Mouse (Mus musculus) c-Kit-positive CD71-positive TER-119-positive erythroid progenitor cells, embryonic 14.5 days (primary cell): ENCODE measurements around the gene Ermp1.

Experiments used
- DNase-seq: peaks from one replicate; pipeline ENCODE4 v3.0.0-alpha.2; 2013; ENCODE audit warnings: low spot score

Gene Ermp1

DNA sequence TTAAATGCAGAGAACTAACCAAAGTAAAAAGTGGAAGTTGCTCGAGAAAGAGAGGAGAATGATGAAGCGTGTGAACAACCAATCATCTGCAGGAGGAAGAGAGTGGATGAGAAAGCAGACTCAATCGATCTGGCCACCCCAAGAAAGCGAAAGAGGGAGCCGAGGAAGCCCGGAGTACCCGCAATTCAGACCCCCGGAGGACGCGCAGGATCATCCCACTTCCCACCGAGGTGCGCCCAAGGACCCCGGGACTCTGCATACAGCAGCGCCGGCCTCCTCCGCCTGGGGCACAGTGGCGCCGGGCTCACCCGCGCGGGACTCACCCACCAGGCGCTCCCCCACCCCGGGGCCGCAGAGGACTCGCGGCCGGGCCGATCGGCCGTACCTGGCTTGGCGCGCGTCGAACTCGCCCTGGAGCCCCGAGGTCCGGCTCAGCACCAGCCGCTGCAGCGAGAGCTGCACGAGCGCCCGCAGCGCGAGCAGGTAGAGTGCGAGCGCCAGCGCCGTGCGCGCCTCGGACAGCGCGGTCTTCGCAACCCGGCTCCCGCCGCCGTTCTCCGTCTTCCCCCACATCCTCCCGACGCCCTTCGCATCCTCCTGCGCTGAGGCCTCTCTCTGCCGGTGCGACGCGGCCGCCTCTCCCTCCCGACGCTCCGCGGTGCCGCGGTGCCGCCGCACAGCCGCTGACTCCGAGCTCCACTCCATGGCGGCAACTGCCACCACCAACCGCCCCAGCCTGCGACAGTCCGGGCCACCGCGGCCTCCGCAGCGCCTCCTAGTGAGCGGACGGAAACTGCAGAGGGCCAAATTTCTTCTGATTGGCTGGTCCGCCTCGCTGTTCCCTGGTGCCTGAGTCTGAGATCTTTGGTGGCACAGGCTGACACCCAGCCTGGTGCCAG is at the start of gene Ermp1:
Gene Ermp1 (minus strand): TSS at position 765 of the 899 bp plus-strand sequence.
- DNase-seq = peak; percentile 92

- no peak for DNase-seq
Measured at GRCm38 (mm10) chr19:29697245-29697874, 49.1 kb upstream of the Ermp1 start, which contains the start of gene Mlana. Gene Mlana (plus strand): TSS chr19:29697824.

- DNase-seq = no peak
Measured at GRCm38 (mm10) chr19:29696840-29697239, 48.6 kb upstream of the Ermp1 start.

DNA sequence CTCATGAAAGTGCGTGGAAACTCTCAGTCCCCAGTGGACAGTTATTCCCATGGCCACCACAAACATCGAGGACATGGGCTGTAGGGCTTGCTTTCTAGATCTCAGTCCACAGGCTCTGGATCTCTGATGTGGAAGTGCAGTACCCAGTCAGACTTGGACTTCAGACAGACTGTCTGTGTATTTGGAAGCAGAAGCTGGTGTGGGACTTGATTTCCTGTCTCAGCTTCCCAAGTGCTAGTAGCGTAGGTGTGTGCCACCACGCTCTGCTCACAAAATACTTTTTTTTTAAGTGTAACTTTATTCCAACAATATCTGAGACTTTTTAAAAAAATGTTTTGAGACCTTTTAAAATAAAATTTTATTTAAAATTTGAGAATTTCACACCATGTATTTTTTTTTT is 48.1 kb upstream of the Ermp1 start:
- DNase-seq = no peak

- no peak for DNase-seq
Measured at GRCm38 (mm10) chr19:29695071-29695470, 46.9 kb upstream of the Ermp1 start.

GRCm38 (mm10) chr19:29683844-29684540 is 35.8 kb upstream of the Ermp1 start:
- peak; percentile 71 for DNase-seq

DNA sequence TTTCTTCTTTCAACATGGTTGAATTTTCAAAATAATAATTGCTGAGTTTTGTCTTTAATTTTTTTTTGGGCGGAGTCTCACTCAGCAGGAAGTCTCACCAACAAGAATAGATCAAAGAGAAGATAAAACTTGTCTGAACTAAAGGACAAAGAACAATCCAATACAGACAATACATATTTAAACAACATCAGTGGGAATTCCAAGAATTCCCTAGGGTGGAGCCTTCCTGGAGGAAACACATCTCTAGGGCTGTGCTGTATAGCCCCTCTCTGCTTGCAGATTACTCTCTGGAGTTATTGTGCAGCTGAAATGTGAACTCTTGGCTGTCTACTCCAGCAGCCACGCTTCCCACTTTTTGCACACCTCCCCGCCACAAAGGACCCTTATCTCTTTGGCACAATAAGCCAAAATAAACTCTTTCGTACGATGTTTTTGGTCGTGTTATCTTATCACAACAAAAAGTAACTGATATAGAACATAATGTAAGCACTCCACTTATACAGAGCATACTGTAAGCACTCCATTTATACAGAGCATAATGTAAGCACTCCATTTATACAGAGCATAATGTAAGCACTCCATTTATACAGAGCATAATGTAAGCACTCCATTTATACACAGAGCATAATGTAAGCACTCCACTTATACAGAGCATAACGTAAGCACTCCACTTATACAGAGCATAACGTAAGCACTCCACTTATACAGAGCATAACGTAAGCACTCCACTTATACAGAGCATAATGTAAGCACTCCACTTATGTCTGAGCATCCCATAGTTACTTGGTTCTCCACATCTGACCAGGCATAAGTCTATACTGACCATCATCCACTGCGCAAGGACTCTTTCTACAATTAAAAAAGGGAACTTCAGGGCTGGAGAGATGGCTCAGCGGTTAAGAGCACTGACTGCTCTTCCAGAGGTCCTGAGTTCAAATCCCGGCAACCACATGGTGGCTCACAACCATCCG is 32.3 kb upstream of the Ermp1 start:
- DNase-seq = no peak

GRCm38 (mm10) chr19:29678181-29678778 is 30.1 kb upstream of the Ermp1 start:
- DNase-seq = no peak

- DNase-seq = no peak
Measured at GRCm38 (mm10) chr19:29676479-29677193, 28.4 kb upstream of the Ermp1 start.

DNA sequence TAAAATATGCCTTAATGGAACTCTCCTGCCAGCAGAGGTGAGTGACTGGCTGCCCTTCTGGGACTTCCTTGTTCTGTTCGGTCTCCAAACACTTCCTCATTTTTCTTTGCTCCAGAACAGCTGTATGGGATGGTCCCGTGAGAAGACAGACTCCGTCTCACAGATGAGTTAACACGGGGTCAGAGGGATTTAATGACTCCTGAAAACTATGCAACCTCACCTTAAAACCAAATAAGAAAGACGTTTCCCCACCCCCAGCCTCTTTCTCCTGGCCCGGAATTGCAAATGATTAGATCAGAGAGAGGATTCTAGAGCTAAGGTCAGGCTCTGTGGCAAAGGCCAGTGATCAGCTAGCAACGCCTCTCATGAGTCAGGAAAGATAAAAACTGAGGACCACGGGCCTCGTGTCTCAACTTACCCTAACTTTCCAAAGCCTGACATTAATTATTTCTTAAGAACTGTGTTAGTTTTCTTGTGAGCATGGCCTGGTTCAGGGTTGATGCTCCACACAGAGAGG is 27.4 kb upstream of the Ermp1 start:
- no peak for DNase-seq

GRCm38 (mm10) chr19:29674946-29675345 is 26.7 kb upstream of the Ermp1 start:
- DNase-seq = no peak

- no peak for DNase-seq
Measured at GRCm38 (mm10) chr19:29672660-29673059, 24.4 kb upstream of the Ermp1 start.

DNA sequence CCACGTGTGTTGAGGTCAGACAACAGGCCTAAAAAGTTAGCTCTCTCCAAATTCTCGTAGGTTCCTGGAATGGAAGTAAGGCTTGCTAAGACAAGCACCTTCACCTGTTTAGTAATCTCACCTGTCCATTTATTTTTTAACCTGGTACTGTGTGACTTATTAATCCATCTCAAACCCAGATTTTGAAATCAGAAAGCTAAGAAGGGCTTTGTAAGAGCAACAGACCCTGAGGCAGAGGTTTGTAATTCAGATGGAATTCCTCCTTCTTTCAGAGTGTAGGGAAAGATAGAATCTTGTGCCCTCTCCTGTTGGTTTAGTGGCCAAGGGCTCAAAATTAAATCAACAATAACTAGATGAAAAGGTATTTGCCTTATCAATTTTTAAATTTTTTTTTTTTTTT is 22.9 kb upstream of the Ermp1 start:
- DNase-seq = no peak

- no peak for DNase-seq
Measured at GRCm38 (mm10) chr19:29670247-29670646, 22.0 kb upstream of the Ermp1 start.

GRCm38 (mm10) chr19:29668135-29668534 is 19.9 kb upstream of the Ermp1 start:
- no peak for DNase-seq

DNA sequence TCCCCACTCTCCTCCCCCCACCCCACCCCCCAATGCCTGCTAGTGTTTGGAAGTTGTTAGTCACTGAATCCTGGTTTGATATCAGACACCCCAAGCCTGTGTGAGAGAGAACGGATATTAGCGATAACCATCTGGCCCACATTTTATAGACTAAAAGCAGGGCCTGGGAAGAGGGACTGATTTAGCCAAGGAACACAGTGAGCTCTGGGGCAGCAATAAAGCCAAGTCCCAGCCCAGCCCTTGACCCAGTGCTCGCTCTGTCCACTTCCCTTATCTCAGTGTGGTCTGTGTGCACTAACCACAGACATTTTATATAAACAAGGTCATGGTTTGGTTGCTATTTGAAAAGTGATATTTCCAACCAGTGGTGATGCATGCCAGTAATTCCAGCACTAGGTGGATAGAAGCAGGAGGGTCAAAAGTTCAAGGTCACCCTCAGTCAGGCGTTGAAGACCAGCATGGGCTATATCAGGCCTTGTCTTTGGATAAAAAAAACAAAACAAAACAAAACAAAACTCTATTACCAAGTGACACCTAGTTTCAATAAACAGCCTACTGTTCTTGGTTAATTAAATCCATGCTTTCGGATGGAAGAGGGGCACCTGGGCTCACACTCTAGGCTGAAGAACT is 18.9 kb upstream of the Ermp1 start:
- DNase-seq = no peak

GRCm38 (mm10) chr19:29666164-29666563 is 17.9 kb upstream of the Ermp1 start:
- DNase-seq = no peak

DNA sequence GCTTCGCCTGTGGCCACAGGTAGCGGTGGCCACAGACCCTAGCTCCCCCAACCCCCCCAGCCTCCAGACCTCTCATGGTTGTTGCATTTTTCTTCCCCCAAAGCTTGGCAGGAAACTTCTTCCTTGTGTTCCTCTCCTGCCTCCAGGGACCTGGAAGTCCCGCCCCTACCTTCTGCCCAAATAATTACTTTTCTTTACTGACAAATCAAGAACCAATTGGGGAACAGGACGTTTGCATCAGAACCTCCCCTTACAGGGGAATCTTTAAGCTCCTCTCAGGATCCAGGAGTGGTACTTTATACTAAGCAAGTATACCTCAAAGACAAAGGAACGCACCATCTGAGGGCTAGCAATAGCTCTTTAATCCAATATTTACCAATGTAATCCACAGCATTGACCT is 16.7 kb upstream of the Ermp1 start:
- no peak for DNase-seq

DNA sequence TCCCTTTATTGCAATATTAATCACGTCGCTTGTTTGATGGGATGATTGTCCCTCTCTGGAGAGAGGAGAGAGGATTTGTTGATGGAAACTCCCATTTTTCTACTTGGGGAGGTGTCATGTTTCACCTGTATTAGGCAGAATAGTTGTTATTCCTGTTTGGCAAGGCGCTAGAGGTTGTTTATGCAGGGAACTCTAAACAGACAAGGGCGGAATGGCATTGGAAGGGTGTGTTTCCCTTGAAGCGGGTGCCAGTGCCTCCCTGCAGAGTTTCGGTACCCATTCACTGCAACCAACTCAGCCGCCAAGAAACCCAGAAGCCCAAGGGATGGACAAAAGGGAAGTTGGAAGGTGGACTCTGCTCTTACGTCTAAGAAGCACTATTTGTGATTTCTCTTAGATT is 15.6 kb upstream of the Ermp1 start:
- no peak for DNase-seq
